Mouse (Mus musculus) bone marrow macrophage, adult 2 months (primary cell): ENCODE data around the gene Ciapin1. TPM values are rescaled to one million over a fixed set of nuclear protein-coding genes. Genes with fewer than 3 reads are reported as not detected.

Experiments used
- H3K27ac ChIP-seq: 2 replicates; pipeline ENCODE4 v1.5.1; 2012; ENCODE audit warnings: low read depth, low read length; ENCODE audit not compliant: insufficient read depth
- H3K4me1 ChIP-seq: 2 replicates; pipeline ENCODE4 v1.6.1; 2012; ENCODE audit warnings: low read length; ENCODE audit not compliant: control insufficient read depth, insufficient read depth
- H3K4me3 ChIP-seq: 2 replicates; pipeline ENCODE4 v1.5.1; 2012; ENCODE audit warnings: mild to moderate bottlenecking, low read length, moderate library complexity; ENCODE audit not compliant: insufficient read depth
- CTCF ChIP-seq: IDR thresholded peaks from 2 replicates; pipeline ENCODE4 v1.5.1; 2012; ENCODE audit warnings: low read depth, mild to moderate bottlenecking, low read length, moderate library complexity
- POLR2A ChIP-seq: IDR thresholded peaks from 2 replicates; pipeline ENCODE4 v1.6.1; 2012; ENCODE audit warnings: mild to moderate bottlenecking, low read depth, low read length, borderline replicate concordance
- polyA plus RNA-seq: library from polyadenylated mRNA; stranded (reverse); fragments of >200 nt; gene quantifications from 2 replicates; pipeline ENCODE4 v1.2.4, GENCODE M21; 2012; ENCODE audit not compliant: missing spikeins, insufficient read depth, insufficient read length

Gene Ciapin1
- 12.9 and 19.7 TPM in 2 replicates for polyA plus RNA-seq

DNA sequence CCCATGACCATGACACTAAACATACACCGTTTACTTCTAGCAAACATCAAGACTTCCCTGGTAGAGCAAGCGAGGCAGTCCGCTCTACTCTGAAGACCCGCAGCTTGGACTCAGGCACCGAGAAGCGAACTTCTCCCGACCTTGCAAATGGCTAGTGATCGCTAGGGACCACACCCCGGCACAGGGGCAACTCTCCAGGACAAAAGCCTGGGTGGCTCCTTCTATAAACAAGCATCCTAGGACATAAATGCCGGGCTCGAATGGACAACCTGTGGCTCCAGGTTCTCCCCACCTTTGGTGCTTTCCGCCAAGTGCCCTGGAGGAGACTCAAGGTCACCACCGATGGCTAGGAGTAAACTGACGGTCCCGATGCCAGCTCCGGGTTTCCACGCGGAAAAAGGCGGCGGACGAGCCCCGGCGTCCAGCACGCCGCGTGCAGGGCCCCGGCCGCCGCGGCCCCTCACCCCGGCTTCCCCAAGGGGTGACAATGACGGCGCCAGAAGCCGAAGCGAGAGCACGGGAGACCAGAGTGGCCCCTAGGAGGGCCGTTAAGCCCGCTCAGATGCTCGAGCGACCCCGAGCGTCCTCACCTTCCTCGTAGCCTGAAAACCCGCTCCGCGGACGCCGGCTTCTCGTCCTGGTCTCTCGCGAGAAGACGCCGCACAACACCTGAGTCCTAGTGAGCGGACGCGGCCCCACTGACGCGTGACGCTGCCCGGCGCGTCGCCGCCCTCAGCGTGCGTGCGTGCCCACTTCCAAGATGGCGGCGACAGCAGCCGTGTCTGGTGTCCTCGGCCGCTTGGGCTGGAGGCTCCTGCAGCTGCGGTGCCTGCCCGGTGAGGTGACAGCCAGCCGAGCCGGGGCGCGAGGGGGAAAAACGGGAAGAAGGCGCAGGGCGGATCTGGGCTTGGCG lies at the start of gene Ciapin1, which contains the start of gene Coq9:
TSS of gene Ciapin1 (minus strand) at position 697 of the 913 bp plus-strand sequence.
TSS of gene Coq9 (plus strand) at position 660 of the 913 bp plus-strand sequence.
- Histone ChIP-seq H3K4me3 (peak within 1 kb of the TSS; percentile 74), H3K4me1 (peaks cover 13% of the 10 kb centered on the region), H3K27ac (peak within 1 kb of the TSS; percentile 67)
- no peak for TF ChIP-seq POLR2A
- TF ChIP-seq CTCF, result no peak

DNA sequence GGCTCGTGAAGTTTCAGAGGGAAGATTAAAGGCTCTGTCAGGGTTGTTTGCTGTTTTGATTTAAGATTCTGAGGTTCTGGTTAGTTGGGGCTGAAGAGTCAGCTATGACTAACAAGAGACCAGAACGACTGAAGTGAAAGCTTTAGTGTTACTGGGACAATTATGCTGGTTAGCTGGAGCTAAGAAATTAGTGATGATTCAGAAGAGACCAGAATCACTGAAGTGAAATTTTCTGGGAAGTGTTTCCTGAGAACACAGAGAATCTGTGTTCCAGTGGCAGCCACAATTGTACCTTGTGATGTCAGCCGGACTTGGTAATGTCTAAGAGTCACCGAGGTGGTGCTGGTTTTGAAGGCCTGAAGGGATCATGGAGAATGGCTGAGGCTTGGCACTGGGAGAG lies 42.6 kb upstream of the Ciapin1 start:
- TF ChIP-seq CTCF (no peak), POLR2A (no peak)
- H3K4me3 ChIP-seq, result no peak overlapping the region
- no peak overlapping the region for H3K27ac ChIP-seq
- H3K4me1 ChIP-seq, result 0 out of 2 replicates have a peak, but pooled peaks cover 4% of the 10 kb centered on the region

DNA sequence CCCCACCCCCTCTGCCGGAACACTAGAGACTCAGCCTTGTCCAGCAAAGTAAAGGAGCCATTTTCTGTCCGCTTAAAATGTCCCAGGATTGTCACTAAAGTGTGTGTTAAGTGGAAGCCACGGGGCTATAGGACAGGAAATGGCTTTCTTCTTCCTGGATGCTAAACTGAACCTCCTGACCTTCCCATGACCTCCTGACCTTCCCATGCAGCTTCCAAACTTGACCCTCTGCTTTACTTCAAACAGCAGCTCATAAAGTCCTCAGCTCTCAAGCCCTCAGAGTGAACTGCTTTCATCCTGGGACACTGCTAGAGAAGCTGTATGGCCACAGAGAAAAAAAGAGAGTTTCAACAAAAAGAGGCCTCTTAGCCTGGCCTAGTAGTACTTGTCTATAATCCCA lies 38.7 kb upstream of the Ciapin1 start:
- no peak overlapping the region for H3K27ac ChIP-seq
- H3K4me1 ChIP-seq, result 0 out of 2 replicates have a peak, but pooled peaks cover 4% of the 10 kb centered on the region
- TF ChIP-seq CTCF (no peak), POLR2A (no peak)
- H3K4me3 ChIP-seq, result no peak overlapping the region

DNA sequence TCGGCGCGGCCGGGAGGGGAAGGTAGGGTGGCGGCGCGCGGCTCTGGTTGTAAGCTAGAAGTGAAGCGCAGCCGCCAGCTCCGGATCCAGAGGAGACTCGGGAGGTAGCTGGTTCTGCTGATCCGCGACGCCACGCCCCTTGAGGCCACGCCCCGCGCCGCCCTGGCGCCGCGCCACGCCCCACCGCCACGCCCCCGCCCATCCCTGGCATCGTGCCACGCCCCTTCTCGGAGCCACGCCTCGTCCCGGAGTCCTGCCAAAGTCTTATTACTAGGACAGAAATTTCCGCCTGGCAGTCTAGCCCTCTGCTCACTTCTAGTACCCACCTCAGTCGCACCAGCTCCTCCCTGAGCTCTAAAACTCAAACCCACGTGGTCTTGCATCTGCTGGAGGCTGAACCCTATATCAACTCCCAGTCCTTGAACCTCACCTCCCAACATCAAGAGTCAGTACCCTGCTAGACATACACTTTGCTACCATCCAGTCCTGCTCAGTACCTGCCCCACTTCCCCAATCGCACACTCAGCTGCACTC lies 38.1 kb upstream of the Ciapin1 start, which contains the start of gene Dok4:
TSS of gene Dok4 (minus strand) at position 134 of the 534 bp plus-strand sequence.
- Histone ChIP-seq H3K4me3 (peak within 1 kb of the TSS; percentile 57), H3K27ac (no peak within 1 kb of the TSS), H3K4me1 (0 out of 2 replicates have a peak, but pooled peaks cover 7% of the 10 kb centered on the region)
- no peak for TF ChIP-seq CTCF
- TF ChIP-seq POLR2A, result no peak

DNA sequence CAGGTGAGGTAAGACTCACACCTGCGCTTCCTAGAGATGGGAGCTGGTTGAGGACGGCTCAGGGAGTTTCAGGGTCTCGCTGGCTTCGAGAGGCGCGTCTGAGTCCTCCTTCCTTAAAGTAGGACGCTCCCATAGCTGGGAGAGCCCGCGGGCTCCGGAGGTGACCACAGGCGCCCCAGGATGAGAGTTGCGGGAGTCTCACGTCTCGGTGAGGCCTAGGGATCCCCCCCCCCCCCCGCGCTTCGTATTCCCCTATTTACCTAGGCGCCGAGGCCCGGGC lies 37.7 kb upstream of the Ciapin1 start:
- peak overlapping the region; percentile 57 for H3K4me3 ChIP-seq
- H3K27ac ChIP-seq, result no peak overlapping the region
- TF ChIP-seq CTCF (no peak), POLR2A (no peak)
- H3K4me1 ChIP-seq, result 0 out of 2 replicates have a peak, but pooled peaks cover 7% of the 10 kb centered on the region

DNA sequence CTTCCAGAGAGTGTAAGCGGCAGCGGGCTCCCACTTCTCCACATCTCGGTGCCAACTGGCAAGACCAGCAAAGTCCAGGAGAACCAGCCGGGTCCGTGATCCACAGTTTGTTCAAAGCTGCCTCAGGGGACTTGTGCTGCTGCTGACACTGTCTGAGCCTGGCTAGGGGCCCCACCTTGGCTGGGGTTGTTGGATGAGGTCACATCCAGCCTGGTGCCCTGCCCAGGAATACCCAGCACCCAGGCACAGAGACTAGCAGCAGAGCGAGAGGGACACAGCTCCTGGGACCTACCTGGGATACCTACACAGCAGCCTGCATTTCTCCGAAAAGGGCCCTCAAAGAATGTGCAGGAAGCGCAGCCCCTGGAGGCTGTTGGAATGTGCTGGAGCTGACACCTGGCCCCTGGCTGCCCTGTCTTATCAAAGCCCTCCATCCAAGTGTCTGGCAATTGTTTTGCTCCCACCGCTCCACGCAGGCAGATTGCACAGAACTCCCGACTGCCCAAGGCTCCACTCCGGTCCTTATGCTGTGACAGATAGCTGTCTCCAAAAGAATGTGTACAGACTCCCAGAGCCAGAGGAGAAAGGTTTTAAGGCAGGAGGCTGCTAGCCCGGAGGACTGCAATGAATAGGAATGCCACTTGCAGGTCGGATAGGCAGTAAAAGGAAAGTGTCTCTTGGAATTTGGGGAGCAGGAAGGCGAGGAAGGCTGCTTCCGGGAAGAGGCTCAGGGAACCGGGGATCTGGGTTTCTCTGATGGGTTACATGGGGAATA lies 37.1 kb upstream of the Ciapin1 start:
- H3K27ac ChIP-seq, result no peak overlapping the region
- peak overlapping the region; percentile 57 for H3K4me3 ChIP-seq
- no peak for TF ChIP-seq CTCF
- TF ChIP-seq POLR2A, result no peak
- 0 out of 2 replicates have a peak, but pooled peaks cover 7% of the 10 kb centered on the region for H3K4me1 ChIP-seq

DNA sequence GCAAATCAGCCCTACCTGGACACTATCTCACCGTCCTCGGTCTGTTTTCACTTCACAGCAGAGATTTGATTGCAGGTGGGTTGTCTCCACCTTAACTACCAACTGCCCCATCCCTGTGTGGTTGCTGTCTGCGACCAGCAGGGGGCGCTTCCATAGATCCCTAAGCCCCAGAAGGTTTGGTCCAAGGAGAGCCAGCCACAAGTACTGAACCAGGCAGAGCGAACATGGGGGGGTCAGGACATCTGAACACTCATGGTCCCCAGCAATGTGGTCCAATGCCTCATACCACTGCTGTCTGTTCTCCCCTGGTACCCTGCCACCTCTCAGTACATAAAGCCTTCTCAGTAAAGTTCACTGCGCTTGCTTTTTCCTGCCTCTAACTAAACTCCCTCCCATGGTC lies 36.2 kb upstream of the Ciapin1 start:
- Histone ChIP-seq H3K4me3 (no peak overlapping the region), H3K27ac (no peak overlapping the region), H3K4me1 (0 out of 2 replicates have a peak, but pooled peaks cover 7% of the 10 kb centered on the region)
- no peak for TF ChIP-seq POLR2A
- peak; percentile 98 for TF ChIP-seq CTCF

DNA sequence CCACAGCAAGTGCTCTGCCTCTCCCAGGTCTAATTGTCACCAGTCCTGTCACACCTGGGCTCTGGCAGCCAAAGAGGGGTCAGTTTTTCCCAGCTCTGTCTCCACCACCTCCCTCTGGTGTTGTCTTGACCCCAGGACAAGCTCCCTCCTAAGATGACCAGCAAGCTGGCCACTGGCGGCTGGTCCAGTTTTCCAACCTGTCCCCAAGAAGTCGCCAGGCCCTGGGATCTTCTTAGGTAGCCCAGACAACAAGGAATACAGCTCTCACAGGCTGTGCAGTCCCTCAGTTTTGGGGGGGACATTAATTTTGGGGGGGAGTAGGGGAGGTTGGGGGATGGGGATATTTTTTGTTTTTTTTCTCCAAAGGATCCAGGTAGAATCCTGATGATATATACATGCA lies 34.4 kb upstream of the Ciapin1 start:
- TF ChIP-seq CTCF, result no peak
- no peak for TF ChIP-seq POLR2A
- Histone ChIP-seq H3K4me1 (0 out of 2 replicates have a peak, but pooled peaks cover 7% of the 10 kb centered on the region), H3K4me3 (no peak overlapping the region), H3K27ac (no peak overlapping the region)

DNA sequence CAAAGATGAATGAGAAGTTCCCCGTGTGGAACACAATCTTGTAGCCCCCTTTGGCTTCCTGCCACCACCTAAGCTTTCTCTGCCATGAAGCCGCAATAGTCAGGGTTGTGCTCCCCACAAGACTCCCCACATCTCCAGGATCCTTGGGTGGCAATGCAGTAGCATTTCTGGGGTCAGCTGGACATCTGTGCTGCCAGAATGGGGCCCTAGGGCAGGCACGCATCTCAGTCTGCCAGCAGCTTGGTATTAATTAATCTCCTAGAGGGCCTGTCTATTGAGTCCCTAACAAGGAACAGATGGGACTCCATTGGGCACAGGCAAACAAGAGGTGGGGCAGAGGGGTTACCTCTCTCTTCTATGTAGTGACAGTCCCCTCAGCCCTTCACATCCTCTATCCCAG lies 34.0 kb upstream of the Ciapin1 start:
- Histone ChIP-seq H3K4me1 (0 out of 2 replicates have a peak, but pooled peaks cover 7% of the 10 kb centered on the region), H3K27ac (no peak overlapping the region), H3K4me3 (no peak overlapping the region)
- TF ChIP-seq POLR2A (no peak), CTCF (no peak)
